Mouse (Mus musculus): ENCODE results near the gene C1qc. TPM values are rescaled to one million over a fixed set of nuclear protein-coding genes. Genes with fewer than 3 reads are reported as not detected.

Gene C1qc
- polyA plus RNA-seq, 1 experiment from 2014 or later, result 34.2 TPM

DNA sequence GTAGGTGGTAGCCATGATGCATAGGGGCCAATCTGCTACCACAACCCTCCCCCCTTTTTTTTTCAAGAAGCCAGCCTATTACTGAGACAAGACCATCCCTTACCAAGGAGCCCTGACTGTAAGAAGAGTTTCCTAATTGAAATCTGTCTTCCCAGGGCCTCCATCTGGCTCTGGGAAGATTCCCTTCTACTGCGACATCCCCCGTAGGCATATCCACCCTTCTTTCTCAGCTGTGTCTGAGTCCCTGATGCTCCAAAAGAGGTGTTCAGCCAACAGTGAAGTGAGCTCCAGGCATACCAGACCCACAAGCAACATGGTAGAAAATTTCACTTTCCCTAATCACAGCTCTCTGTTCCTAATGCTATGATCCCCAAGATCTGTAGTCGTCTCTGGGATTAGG, 26.7 kb upstream of the C1qc start:
- Histone ChIP-seq H3K9me3 (ENCODE audit: control insufficient read depth, low read depth, low read length) (no peaks in the 10 kb centered on the region), H3K27ac (ENCODE audit: low read length) (no peak overlapping the region), H3K27me3 (ENCODE audit: control insufficient read depth, insufficient read depth, low read length) (no peaks in the 10 kb centered on the region), H3K36me3 (ENCODE audit: control insufficient read depth, insufficient read depth, low read length) (no peaks in the 10 kb centered on the region), H3K4me2 (replicated peaks; ENCODE audit: low read depth, low read length) (no peak overlapping the region), H3K9ac (replicated peaks; ENCODE audit: low read depth, low read length) (no peak overlapping the region), H3K4me1 (ENCODE audit: control insufficient read depth, insufficient read depth, low read length) (no peaks in the 10 kb centered on the region), H3K4me3 (ENCODE audit: low read depth, low read length) (no peak overlapping the region)
- 76% methylated on average over 3 of the region's 3 CpGs for WGBS
- no peak for ATAC-seq (ENCODE audit: insufficient number of reproducible peaks, insufficient read depth, low FRiP score, low read depth)

DNA sequence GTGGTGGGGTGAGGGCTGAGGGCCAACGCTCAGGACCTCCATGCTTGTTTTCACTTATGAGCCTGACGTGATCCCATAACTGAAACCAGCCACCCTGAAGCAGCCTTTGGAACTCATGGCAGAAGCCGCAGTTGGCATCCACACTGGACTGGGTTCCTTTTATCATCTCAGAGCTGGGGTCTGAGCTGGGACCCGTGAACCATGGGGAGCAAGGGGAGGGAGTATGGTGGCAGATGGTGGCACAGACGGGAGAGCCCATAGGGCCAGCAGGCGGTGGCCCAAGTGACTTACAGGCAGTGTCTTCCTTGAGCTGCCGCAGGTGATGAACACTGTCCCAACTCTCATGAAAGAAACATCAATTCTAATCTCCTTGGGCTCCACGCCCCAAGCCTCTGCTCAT, 26.0 kb upstream of the C1qc start:
- 84% methylated on average over 8 of the region's 8 CpGs for WGBS
- Histone ChIP-seq H3K4me1 (ENCODE audit: control insufficient read depth, insufficient read depth, low read length) (no peaks in the 10 kb centered on the region), H3K9me3 (ENCODE audit: control insufficient read depth, low read depth, low read length) (no peaks in the 10 kb centered on the region), H3K4me3 (ENCODE audit: low read depth, low read length) (no peak overlapping the region), H3K27me3 (ENCODE audit: control insufficient read depth, insufficient read depth, low read length) (no peaks in the 10 kb centered on the region), H3K27ac (ENCODE audit: low read length) (no peak overlapping the region), H3K9ac (replicated peaks; ENCODE audit: low read depth, low read length) (no peak overlapping the region), H3K36me3 (ENCODE audit: control insufficient read depth, insufficient read depth, low read length) (no peaks in the 10 kb centered on the region), H3K4me2 (replicated peaks; ENCODE audit: low read depth, low read length) (no peak overlapping the region)
- ATAC-seq (ENCODE audit: insufficient number of reproducible peaks, insufficient read depth, low FRiP score, low read depth), result no peak

- no peak overlapping the region for H3K4me2 ChIP-seq (replicated peaks; ENCODE audit: low read depth, low read length)
- no peaks in the 10 kb centered on the region for H3K9me3 ChIP-seq (ENCODE audit: control insufficient read depth, low read depth, low read length)
- no peak overlapping the region for H3K9ac ChIP-seq (replicated peaks; ENCODE audit: low read depth, low read length)
- no peaks in the 10 kb centered on the region for H3K4me1 ChIP-seq (ENCODE audit: control insufficient read depth, insufficient read depth, low read length)
- no peak; the same call in 1 of the 2 replicates for ATAC-seq (ENCODE audit: insufficient number of reproducible peaks, insufficient read depth, low FRiP score, low read depth)
- no peak overlapping the region for H3K27ac ChIP-seq (ENCODE audit: low read length)
- WGBS, result 27% methylated on average over 7 of the region's 7 CpGs
- H3K27me3 ChIP-seq (ENCODE audit: control insufficient read depth, insufficient read depth, low read length), result 0 out of 2 replicates have a peak, but pooled peaks cover 2% of the 10 kb centered on the region
- H3K36me3 ChIP-seq (ENCODE audit: control insufficient read depth, insufficient read depth, low read length), result no peaks in the 10 kb centered on the region
- H3K4me3 ChIP-seq (ENCODE audit: low read depth, low read length), result no peak overlapping the region
Observed at GRCm38 (mm10) chr4:136917165-136917524, 24.3 kb upstream of the C1qc start.

DNA sequence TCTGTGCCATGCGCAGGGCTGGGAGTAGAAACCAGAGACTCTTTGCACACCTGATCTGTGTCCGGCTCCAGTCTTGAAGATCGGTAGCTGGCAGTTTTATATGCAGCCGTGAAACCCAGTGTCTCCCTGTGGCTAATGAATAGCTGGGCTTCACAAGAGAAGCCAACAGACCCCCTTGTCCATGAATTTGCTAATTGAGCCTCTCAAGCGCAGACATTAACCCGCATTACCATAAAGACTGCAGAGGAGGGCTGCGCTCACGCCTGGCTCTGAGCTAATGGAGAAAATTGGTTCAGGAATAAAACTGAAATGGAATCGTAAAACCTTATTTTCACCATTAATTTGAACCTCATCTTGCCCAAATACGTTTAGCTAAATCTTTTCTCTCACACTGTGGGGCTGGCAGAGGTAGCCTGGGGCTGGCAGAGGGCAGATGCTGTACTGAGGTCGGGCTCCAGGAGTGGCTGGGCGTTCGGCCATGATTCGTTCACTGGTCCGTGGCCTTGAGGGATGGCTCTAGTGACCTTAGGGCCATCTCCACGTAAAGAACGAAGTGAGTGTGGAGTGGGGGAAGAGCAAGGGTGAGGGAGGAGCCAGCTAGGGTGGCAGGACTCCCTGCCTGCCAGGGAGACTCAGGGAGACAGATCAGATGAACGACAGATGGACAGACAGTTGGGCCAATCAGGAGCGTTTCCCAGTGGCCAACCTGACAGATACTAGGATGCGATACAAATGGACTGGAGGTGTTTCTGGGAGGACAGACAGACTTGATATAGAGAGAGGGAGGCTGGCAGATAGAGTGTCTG, 23.7 kb upstream of the C1qc start:
- Histone ChIP-seq H3K4me3 (ENCODE audit: low read depth, low read length) (no peak overlapping the region), H3K4me1 (ENCODE audit: control insufficient read depth, insufficient read depth, low read length) (no peaks in the 10 kb centered on the region), H3K9ac (replicated peaks; ENCODE audit: low read depth, low read length) (no peak overlapping the region), H3K36me3 (ENCODE audit: control insufficient read depth, insufficient read depth, low read length) (no peaks in the 10 kb centered on the region), H3K4me2 (replicated peaks; ENCODE audit: low read depth, low read length) (no peak overlapping the region), H3K27ac (ENCODE audit: low read length) (no peak overlapping the region), H3K27me3 (ENCODE audit: control insufficient read depth, insufficient read depth, low read length) (0 out of 2 replicates have a peak, but pooled peaks cover 3% of the 10 kb centered on the region), H3K9me3 (ENCODE audit: control insufficient read depth, low read depth, low read length) (no peaks in the 10 kb centered on the region)
- no peak for ATAC-seq (ENCODE audit: insufficient number of reproducible peaks, insufficient read depth, low FRiP score, low read depth)
- WGBS, result 64% methylated on average over 20 of the region's 20 CpGs

DNA sequence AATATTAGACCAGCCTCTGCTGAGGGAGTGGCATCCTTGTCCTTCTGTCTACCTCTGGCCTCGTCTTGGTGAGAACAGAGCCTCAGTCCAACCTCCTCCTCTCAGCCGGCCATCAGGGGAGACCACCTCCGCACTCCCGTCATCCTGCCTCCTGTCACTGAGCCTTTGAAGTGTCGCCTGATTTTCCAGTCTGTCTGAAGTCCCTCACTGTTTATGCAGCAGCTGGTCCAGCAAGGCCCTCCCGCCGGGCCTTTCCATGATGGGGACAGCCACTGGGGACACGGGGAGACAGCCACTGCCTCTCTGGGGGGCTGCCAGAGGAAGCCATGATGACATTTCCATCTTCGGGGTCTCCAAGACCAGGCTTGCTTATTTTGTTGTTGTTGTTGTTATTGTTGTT, 20.0 kb upstream of the C1qc start:
- Histone ChIP-seq H3K4me1 (ENCODE audit: control insufficient read depth, insufficient read depth, low read length) (no peaks in the 10 kb centered on the region), H3K27ac (ENCODE audit: low read length) (no peak overlapping the region), H3K27me3 (ENCODE audit: control insufficient read depth, insufficient read depth, low read length) (peaks cover 6% of the 10 kb centered on the region; the same call in 1 of the 2 replicates), H3K4me3 (ENCODE audit: low read depth, low read length) (no peak overlapping the region), H3K9me3 (ENCODE audit: control insufficient read depth, low read depth, low read length) (no peaks in the 10 kb centered on the region), H3K9ac (replicated peaks; ENCODE audit: low read depth, low read length) (no peak overlapping the region), H3K4me2 (replicated peaks; ENCODE audit: low read depth, low read length) (no peak overlapping the region), H3K36me3 (ENCODE audit: control insufficient read depth, insufficient read depth, low read length) (no peaks in the 10 kb centered on the region)
- 17% methylated on average over 9 of the region's 9 CpGs for WGBS
- ATAC-seq (ENCODE audit: insufficient number of reproducible peaks, insufficient read depth, low FRiP score, low read depth), result no peak

DNA sequence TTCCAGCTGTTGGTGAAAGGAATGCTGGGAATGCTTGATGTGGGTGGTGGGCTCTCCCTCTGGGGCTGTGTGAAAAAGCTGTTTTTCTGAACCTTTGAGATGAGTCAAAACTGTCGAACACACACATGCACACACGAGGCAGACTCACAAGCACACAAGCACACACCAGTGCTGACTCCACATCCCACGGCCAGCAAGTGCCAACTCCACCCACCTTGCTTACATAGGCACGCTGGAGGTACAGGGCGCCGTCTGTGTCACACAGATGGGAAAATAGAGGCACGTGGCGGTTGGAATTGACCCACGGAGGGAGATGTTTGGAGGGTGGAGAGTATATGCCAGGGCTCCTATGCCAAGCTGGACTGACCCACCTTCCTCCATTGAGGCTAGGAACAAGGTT, 18.9 kb upstream of the C1qc start:
- no peak for ATAC-seq (ENCODE audit: insufficient number of reproducible peaks, insufficient read depth, low FRiP score, low read depth)
- no peak overlapping the region for H3K9ac ChIP-seq (replicated peaks; ENCODE audit: low read depth, low read length)
- peaks cover 6% of the 10 kb centered on the region; the same call in 1 of the 2 replicates for H3K27me3 ChIP-seq (ENCODE audit: control insufficient read depth, insufficient read depth, low read length)
- H3K4me3 ChIP-seq (ENCODE audit: low read depth, low read length), result no peak overlapping the region
- H3K36me3 ChIP-seq (ENCODE audit: control insufficient read depth, insufficient read depth, low read length), result no peaks in the 10 kb centered on the region
- H3K9me3 ChIP-seq (ENCODE audit: control insufficient read depth, low read depth, low read length), result no peaks in the 10 kb centered on the region
- H3K4me1 ChIP-seq (ENCODE audit: control insufficient read depth, insufficient read depth, low read length), result no peaks in the 10 kb centered on the region
- no peak overlapping the region for H3K27ac ChIP-seq (ENCODE audit: low read length)
- 43% methylated on average over 9 of the region's 9 CpGs for WGBS
- no peak overlapping the region for H3K4me2 ChIP-seq (replicated peaks; ENCODE audit: low read depth, low read length)

DNA sequence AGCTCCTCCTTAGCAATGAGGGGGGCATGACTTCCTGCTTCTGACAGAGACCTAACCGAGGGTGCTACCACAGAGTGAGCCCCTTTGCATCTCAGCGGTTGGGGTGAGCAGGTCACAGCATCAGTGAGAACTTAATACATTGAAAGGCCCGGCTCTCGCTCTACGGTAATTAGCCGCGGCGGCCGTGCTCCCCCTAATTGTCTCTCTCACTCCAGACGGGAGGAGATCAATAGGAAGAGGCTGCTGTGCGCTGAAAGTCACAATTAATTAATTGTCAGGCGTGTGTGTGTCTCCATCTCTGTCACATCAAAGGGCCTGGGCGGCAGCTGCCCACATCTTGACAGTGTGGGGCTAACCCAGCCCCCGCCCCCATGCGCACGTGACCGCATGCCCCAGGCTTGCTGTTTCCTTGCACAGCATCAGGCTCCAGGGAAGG, 18.4 kb upstream of the C1qc start:
- Histone ChIP-seq H3K27me3 (ENCODE audit: control insufficient read depth, insufficient read depth, low read length) (peaks cover 7% of the 10 kb centered on the region), H3K9ac (replicated peaks; ENCODE audit: low read depth, low read length) (no peak overlapping the region), H3K36me3 (ENCODE audit: control insufficient read depth, insufficient read depth, low read length) (no peaks in the 10 kb centered on the region), H3K4me2 (replicated peaks; ENCODE audit: low read depth, low read length) (no peak overlapping the region), H3K4me1 (ENCODE audit: control insufficient read depth, insufficient read depth, low read length) (no peaks in the 10 kb centered on the region), H3K27ac (ENCODE audit: low read length) (no peak overlapping the region), H3K9me3 (ENCODE audit: control insufficient read depth, low read depth, low read length) (no peaks in the 10 kb centered on the region), H3K4me3 (ENCODE audit: low read depth, low read length) (no peak overlapping the region)
- 8% methylated on average over 17 of the region's 17 CpGs for WGBS
- ATAC-seq (ENCODE audit: insufficient number of reproducible peaks, insufficient read depth, low FRiP score, low read depth), result no peak

- Histone ChIP-seq H3K4me1 (ENCODE audit: control insufficient read depth, insufficient read depth, low read length) (no peaks in the 10 kb centered on the region), H3K27me3 (ENCODE audit: control insufficient read depth, insufficient read depth, low read length) (peaks cover 22% of the 10 kb centered on the region), H3K4me3 (ENCODE audit: low read depth, low read length) (no peak overlapping the region), H3K27ac (ENCODE audit: low read length) (no peak overlapping the region), H3K4me2 (replicated peaks; ENCODE audit: low read depth, low read length) (no peak overlapping the region), H3K9ac (replicated peaks; ENCODE audit: low read depth, low read length) (no peak overlapping the region), H3K9me3 (ENCODE audit: control insufficient read depth, low read depth, low read length) (no peaks in the 10 kb centered on the region), H3K36me3 (ENCODE audit: control insufficient read depth, insufficient read depth, low read length) (no peaks in the 10 kb centered on the region)
- no peak for ATAC-seq (ENCODE audit: insufficient number of reproducible peaks, insufficient read depth, low FRiP score, low read depth)
Observed at GRCm38 (mm10) chr4:136907809-136908208, 14.9 kb upstream of the C1qc start.

DNA sequence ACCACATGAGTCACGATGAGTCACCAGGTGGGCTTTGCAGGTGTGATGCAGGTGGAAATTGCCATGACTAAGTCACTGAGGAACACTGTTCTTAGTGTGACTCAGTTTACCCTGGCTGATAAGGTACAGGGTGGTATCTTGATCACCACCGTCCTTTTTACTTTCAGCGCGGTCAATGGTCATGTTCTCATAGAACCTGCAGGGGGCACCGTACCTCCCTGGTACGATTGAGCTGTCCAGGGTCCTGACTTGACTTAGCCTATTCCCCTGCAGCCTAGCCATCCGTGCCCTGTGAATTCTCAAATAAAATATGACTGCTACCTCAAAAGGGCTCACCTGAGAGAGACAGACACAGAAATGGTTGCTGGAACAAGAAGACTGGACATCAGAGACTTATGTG, 14.2 kb upstream of the C1qc start:
- Histone ChIP-seq H3K4me2 (replicated peaks; ENCODE audit: low read depth, low read length) (no peak overlapping the region), H3K27me3 (ENCODE audit: control insufficient read depth, insufficient read depth, low read length) (peaks cover 19% of the 10 kb centered on the region), H3K4me3 (ENCODE audit: low read depth, low read length) (no peak overlapping the region), H3K36me3 (ENCODE audit: control insufficient read depth, insufficient read depth, low read length) (no peaks in the 10 kb centered on the region), H3K4me1 (ENCODE audit: control insufficient read depth, insufficient read depth, low read length) (no peaks in the 10 kb centered on the region), H3K9ac (replicated peaks; ENCODE audit: low read depth, low read length) (no peak overlapping the region), H3K27ac (ENCODE audit: low read length) (no peak overlapping the region), H3K9me3 (ENCODE audit: control insufficient read depth, low read depth, low read length) (no peaks in the 10 kb centered on the region)
- WGBS, result 12% methylated on average over 7 of the region's 7 CpGs
- no peak for ATAC-seq (ENCODE audit: insufficient number of reproducible peaks, insufficient read depth, low FRiP score, low read depth)
